Mouse (Mus musculus) heart, adult 2 months (tissue): ENCODE measurements around the gene Rps19.

Experiments
- CTCF ChIP-seq: fragments of 200-600 bp; IDR thresholded peaks from 2 replicates; pipeline ENCODE4 v1.8.1; 2022; ENCODE audit warnings: antibody characterized with exemption, mild to moderate bottlenecking, moderate library complexity
- POLR2A ChIP-seq: fragments of 200-500 bp; IDR thresholded peaks from 2 replicates; pipeline ENCODE4 v1.6.1; 2011; ENCODE audit warnings: mild to moderate bottlenecking, low read depth, low read length, control low read depth; ENCODE audit not compliant: insufficient read depth

DNA sequence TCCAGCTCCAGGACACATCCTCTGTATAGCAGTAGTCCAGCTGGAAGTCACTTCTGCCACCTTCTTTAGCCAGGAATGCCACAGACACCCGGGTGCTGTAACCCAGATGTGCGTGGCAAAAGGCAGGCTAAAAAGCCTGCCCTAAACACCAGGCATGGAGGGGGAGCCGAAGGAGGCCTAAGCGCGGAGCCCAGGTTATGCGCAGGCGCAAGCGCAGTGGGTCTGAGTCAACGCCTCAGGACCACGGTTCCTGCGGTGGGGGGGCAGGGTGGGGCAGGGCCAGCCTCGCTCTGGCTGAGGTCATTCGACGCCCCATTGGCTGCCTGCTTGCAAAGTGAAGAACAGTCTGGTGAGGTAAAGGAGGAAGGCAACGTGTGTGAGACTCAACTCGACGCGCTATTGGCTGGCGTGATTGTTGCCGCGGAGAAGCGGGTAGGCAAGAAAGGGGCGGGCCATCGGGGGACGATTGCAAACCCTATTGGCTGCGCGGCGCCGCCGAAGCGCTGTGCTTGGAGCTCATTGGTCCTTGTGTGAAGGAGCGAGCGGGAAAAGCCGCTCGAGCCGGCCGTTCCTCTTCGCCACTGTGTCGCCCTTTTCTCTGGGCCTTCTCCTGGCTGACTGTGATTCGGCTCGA is 14.5 kb upstream of the Rps19 start, which contains the start of the genes Lypd4 and Dmrtc2:
- TF ChIP-seq POLR2A (no peak), CTCF (no peak)
